Mouse (Mus musculus) ES-CJ7 (cell line): ENCODE data around the gene Ky.
A peak's percentile ranks its signal among the peaks of the same experiment; 100 is the strongest.

Source experiments
- DNase-seq: peaks from one replicate; pipeline ENCODE4 v3.0.0; 2011; ENCODE audit warnings: low read depth, low spot score

Gene Ky

DNA sequence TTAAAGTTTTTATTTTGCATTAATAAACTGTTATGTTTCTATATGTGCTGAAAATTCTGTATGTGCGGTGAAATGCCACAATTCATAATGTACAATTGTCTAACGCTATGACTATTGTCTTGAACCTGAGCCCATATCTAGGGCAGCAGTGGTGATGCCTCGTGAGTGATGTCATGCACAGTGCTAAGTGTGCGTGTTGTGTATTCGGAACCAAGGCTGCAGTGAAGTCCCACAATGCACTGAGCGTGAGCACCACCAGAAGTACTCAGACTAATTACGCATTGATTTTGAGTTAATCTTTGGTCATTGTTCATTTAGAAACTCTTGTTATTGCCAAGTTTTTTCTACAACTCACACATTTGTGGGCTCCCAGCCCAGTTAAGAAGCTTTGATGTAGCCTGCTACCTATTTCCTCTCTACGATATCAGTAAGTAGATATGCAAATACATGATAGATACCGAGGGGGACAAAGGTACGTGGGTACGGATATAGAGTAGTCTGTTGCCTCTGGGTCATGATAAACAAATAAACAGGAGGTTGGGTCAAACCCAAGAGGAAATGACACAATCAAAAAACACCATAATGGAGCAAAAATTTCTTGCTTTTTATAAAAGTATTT is 3.4 kb upstream of the Ky start:
- DNase-seq = no peak

DNA sequence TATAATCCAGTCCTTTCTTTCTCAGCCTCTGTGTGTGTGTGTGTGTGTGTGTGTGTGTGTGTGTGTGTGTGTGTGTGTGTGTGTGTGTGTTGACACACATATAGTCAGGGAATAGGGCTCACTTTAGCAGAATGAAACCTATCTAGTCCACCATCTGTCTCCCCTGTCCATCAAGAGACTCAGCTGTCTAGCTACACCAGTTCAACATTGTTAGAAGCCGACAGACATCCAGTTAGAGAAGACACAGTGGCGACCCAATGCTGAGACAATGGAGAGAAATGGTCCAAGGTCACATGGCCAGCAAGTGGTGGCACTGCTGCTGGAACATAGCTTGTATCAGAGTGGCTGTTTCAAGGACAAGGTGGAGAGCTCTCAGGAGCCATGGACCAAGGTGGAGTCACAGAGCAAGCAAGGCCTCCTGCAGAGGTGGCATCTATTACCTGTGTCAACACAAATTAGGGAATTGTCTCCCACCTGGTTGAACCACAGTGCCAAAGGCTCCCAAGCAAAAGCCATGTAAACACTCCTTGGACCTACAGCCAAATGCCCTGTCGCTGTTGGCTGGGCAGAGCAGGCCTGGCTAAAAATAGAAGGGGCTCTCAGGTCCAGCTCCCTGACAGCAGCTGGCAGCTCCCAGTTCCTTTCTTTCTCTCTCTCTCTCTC is 703 bp upstream of the Ky start:
- DNase-seq = no peak

DNA sequence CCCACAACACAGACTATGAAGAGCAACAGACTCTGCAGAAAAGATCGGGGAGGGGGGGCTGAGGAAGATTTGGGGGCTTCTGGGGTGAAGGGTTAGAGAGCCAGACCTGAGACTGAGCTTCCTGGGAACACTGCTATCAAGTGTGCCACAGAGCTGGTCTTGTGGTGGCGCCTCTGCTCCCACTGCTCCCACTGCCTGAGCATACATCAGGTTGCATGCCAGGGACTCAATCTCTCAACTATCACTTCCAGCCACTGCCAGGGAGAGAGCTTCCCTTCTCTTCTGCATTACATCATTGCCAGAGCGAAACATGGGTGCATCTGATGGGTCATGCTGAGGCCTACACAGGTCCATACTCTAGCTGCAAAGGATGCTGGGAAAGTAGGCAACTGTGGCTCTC is 2.8 kb downstream of the Ky start:
- DNase-seq = no peak

DNA sequence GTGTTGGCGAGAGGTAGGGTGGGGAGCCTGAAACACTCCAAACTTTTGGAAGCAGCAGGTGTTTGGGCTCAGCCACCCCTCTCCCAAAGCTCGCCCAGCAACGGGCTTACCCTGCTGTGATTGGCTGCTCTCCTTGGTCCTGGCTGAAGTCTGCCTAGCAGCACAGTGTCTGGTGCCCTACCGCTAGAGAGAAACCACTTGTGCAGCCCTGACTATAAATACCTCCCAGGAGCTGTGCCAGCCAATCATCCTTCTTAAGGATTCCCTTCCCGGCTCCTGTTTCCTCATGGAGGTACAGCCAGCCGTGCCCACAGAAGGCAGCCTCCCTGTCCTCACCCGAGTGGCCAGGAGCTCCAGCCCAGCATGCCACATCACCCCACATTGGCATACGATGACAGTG is 5.9 kb downstream of the Ky start:
- no peak for DNase-seq

DNA sequence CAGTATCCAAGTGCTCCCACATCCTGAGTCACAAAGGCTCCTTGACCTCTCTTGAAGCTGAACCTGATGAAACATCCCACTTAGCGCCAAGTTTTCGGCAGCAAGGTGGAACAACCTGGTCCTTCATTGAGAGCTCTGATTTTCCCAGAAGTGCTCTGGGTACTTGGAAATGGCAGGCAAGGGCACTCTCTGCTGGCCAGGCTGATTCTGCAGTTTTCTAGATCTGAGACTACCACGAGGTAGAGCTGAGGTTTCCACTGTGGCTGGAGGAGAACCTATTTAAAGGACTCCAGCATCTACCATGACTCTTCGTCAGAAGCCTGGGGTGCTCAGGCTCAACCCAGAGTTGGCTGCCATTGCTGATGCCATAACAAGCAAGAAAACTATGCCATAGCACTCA is 8.0 kb downstream of the Ky start:
- DNase-seq = no peak

DNA sequence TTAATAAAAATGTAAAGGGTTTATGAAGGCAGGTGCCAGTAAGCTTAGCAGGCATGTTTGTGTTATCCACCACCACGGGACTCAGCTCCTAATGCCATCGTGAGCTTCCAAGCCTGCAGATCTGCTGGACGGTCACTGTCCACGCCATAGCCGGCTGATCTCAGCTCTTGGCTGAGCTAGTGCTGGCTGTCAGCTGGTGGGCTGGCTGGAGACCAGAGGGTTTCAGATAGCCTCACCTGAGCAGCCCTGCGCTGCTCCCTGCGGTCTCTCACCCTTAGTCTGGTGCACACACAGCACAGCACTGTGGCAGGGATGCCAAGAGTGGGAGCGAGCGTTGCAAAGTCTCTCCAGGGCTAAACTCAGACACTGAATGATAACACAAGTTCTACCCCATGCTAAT is 12.9 kb downstream of the Ky start:
- no peak for DNase-seq

DNA sequence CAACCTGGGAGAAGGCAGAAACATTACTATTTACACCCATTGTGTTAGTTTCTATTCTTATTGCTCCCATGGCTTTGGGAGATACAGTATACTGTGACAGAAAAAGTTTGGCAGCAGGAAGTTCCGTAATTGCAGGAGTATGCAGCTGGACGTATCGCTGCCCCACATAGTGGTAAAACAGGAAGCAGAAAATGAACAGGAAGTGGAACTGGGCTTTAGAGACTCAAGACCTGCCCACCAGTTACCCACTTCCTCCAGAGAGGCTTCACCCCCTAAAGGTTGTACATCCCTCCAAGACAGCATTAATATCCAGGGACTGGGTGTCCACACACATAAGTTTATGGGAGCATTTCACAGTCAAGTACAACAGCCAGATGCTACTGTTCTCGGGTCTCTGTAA is 15.8 kb downstream of the Ky start:
- DNase-seq = no peak

DNA sequence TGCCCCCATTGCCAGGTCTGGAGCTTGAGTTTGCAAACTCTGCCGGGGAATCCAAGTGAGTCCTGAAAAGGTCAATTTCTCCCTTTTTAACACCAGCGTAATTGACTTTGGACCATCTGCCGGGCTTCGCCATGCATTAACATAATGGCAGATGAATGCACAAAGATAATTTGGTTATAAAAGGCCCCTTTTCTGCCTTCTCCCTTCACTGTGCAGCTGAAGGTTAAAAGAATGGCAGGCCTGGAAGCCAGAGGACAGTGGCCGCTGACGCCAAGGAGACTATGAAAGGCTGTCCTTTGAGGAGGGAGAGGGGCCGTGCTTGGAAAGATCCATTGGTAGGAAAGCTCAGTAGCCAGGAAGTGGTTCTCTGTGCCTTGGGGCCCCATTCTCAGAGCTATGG is 22.6 kb downstream of the Ky start:
- peak; percentile 36 for DNase-seq

DNA sequence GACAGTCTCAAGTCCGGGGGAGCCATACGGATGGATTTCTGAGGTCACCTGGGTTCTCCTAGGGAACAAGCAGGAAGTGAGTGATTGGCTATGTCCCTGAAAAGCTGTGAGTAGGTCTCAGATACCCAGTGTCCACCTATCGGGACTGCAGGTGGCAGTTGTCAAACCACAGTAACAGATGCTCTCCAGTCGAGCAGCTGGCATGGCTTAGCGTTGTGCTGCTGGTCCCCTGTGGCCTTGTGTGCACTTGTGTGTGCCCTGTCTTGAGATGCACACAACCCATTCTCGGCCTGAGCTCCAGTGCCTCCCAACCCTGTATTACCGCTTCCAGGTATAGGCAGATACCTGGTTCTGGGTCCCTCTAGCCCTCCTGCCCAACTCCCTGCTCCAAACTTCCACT is 23.0 kb downstream of the Ky start:
- no peak for DNase-seq

DNA sequence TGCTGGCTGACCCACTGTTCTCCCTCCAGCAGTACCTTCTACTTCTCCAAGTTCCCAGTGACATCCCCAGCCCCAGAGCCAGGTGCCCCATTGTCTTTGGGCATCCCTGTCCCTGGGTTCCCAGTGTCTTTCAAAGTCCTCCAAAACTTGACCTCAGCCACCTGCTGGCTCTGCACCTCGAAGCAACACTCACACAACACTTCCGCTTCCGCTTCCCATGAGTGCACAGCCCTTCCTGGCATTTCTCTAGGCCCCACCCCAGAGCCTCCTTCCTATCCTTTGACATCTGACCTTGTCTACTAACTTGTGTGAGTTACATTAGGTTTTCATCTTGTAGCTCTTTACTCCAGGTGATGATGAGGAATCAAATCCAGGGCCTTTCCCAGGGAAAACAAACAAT is 23.5 kb downstream of the Ky start:
- DNase-seq = peak; percentile 52

DNA sequence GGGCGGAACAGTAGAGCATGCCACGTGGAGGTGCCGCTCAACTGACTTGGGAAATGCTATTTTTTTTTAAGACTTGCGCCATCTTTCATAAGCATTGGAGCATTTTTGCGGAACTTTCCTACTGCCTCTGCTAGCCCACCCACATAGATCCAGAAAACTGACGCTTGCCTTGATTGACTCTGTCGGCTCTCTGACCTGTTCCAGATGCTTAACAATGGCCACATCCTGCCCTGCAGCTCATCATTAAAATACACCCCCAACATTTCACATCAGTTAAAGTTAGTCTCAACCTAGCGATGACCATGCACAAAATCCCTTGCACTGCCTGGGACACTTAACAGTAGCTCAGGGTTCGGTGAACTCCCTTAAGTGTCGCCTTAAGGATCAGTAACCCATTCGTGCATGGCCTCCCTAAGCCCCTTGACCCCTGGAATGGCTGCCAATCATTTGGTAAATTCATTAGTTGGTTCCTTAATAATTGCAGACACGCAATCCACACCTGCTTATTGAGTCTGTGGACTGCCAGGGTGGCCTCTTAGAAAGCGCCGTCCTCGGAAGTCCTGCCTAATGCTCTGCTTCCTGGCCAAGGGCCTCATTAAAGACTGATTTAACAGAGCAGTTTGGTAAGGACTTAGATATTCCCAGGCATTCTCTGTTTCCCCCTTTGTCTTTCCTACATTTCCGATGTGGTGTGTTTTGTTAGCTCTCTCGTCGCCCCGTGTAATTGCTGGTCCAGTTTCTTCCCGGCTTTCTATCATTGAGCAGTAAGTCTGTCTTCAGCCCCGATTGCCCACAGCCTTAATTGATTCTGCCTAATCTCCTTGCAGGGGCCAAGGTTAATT is 25.7 kb downstream of the Ky start:
- no peak for DNase-seq

DNA sequence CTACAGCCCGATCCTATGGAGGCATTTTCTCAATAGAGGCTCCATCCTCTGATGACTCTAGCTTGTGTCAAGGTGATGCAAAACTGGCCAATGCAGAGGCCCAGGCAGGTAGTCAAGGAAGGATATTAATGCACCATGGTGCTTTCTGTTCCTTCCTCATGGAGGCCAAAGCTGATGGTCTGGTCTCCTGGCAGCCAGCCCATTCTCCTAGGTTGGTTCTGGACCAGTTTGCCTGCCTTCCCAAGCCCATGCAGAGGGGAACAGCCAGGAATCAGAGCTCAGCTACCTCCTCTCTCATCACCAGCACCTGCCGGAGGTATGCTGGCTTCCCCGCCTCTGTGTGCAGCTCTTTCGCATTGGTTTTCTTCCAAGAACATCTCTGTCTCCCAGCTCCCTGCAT is 31.4 kb downstream of the Ky start:
- DNase-seq = no peak

DNA sequence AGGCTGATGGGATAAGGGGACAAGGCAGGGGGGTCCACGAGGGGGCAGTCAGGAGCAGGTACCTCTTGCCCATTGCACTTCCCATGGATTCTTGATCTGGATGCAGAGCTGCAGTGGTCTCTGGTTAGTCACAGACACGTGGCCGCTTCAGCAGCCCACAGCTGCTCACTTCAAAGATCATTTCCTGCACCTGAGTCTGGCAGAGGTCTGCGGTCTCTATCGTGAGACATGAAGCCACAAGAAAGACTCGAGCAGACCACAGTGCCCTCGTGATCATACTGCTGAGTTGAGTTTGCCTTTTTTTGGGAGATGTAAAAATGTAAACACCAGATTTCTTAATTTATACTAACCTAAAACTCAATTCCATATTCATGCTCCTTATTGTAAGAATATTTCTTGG is 34.1 kb downstream of the Ky start:
- no peak for DNase-seq

DNA sequence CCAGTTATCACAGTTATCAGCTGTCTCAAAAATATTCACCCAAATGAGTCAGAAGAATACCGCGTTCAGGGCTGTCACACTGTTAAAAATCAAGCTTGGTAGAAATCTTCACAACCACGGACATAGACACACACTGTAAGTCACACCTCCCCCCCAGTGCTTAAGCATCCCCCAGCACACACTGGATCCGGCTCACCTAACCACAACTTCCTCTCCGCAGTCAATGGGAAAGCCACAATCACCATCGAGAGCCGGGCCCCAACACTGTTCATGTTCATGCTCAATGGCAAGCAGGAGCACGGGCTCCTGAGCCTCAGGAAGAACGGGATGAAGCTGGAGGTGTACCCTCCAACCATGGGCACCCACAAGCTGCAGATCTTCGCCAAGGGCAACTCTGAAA is 36.1 kb downstream of the Ky start:
- DNase-seq = no peak

DNA sequence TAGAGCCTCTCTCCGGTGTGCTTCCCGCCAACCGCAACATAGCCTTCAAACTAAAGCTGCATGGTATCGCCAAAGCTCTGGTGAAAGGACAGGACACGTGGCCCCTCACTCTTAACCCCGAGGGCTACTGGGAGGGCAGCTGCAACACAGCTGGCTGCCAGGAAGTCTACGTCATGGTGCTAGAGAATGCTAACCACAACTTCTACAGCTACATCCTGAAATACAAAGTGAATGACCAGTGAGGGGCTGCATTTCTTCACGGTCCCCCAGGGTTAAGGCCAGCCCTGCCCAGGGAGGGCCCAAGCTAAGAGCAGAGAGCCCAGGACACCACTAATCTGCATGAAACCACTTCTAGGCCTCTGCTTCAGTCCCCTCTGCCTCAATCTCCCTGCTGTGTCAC is 37.0 kb downstream of the Ky start:
- no peak for DNase-seq

DNA sequence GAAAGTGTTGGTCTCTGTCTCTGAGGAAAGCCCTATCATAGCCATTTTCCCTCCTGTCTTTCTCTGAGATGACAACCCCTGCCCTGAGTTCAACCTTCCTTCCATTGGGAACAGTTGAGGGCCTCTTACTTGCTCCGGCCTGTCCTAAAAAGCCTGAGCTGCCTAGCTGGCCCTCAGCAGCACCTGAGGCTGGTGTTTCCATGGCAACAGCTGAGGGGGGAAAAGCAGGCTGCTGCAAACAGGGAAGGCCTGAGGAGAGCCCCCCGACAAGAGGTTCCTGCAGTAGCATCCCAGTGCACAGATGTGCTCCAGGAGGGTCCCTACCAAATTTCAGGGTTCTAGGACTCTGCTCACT is 38.2 kb downstream of the Ky start:
- DNase-seq = no peak

DNA sequence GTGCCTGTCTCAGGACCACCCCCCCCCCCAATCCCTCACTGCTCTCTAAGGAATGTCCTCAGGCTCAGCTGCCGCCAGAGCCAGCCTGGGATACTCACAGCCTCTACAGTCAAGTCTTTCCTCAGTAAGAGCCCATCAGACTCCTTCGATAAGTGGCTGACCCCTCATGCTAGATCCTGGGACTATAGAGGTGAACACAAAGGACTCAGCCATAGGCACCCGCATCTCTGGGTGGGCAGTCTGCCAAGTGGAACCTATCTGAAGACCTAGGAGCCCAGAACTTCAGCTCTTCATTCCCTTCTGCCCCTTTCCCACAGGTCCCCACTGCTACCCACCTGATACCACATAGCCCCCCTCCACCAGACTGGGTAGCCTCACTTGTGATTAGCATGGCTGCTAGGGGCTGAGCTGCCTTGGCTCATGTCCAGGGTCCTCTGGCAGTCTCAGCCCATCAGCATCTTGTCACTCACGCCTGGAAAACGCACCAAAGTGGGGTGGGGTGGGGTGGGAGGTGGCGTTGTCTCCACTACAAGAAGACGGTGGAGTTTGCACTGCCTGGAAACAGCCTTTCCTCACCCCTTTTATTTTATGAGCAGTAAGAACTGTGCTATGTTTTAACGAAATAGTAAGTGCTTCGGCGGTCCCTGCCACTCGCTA is 38.7 kb downstream of the Ky start:
- DNase-seq = no peak

DNA sequence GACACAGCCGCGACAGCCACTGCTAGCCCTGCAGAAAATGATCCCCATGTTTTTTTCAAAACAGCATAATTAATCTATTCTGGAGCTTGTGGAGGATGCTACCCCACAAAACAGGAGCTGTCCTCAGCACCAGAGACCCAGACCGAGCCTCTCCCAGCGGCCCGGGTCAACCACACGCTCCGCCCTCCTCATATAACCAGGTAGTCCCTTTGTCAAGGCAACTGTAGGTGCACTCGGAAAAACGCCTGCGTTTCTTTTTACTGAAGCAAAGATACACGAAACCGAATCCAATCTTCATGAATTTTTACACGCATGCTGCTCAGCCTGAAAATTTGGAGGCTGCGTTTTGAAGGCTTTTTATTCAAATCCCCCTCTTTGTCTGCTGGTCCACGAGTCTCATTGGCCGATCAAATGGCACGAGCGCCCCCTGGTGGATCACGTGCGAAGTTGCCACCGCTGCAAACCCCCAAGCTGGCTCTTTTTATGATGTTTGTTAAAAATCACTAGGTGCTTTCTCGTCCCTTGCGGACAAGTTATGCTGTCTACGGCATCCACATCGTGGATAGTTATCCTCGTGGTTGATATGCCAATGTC is 39.3 kb downstream of the Ky start:
- DNase-seq = peak; percentile 78

DNA sequence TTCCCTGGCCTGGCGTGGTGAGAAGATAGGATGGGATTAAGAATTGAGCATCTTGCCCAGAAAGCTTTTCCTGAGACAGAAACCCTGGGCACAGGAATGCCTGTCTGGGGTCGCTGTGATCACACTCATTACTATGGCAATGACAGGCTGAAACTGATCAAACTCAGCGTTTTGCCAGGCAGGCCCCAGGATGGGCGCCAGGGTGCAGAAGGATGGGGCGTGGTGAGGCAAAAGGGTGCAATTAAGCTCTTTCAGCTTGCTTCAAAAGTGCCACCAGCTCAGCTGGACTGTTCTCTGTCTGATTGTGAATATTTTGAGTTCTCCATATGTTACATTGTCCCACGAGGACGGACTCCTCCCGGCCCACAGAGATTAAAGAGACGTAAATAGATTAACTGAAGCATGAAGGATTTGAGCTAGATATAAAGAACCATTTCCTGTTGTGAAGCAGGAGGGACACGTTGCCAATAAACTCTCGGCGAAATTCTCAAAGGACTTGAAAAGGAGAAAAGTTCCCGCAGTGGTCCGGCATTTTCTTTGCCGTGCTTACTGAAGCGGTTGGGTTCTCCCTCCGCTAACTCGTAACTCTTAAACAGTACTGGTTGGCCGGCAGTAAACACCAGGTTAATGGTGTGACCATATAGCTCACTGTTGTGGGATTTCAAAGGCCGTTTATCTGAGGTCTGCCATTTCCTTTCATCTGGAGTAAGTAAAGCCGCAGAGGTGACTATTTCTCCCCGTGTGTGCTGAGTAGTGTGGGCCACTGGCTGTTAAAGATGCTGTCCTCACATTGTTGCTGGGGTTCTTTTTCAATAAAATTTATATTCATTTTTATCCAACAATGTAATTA is 40.1 kb downstream of the Ky start:
- DNase-seq = no peak

DNA sequence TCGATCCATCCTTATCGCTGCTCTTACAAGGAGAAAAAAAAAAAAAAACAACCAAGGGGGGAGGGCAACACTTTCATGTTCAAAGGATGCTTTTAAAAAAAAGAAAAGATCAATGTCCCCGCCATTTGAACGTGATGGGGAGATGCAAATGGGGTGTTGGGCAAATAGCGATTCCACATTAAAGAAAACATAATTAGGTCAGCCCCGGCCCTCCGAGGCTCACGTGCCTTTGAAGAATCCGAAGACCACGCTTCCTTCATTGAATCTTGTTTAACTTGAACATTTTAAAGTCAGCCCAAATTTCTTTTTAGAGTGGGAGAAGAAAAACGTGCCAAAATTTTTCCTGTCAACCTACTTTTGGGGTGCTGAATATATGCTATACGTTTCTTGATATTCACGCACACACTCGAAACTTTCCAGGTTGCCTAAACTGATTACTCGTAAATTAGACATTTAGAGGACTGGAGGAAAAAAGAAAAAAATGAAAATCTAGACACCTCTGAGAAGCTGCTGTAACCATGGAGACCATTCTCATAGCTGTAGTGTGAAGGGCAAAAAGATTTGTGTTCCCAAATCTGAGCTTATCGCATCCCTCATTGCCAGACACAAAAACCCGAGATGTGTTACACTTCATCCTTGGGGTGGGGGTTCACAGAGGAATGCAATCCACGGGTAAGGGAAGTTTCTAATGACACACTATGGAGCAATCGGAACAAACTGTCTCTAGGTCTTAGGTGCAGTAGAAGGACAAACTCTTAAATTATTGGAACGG is 40.9 kb downstream of the Ky start:
- DNase-seq = no peak

DNA sequence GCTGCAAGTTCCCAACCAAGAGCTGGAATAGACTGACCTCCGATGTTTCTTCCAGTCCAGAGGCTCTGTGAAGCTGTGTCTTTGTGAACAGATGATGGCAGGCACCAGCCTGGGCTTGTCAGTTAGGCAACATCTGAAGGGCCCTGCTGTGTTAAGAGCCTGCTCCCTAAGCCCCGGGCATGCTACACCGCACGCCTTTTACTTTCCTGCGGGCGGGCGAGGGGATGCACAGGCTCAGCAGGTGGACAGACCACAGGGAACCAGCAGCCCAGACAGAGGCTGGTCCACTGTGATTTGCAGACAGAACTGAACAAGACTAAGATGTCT is 41.4 kb downstream of the Ky start:
- no peak for DNase-seq
